Mouse (Mus musculus) heart, embryonic 14.5 days (tissue): ENCODE results near the gene Gemin5. TPM values are rescaled to one million over a fixed set of nuclear protein-coding genes. Genes with fewer than 3 reads are reported as not detected.

Experiments
- ATAC-seq: fragments of 200-750 bp; cut with Nextera tagmentation; 2 replicates; pipeline ENCODE4 v1.8.0; 2017; ENCODE audit warnings: low read depth, moderate TSS enrichment; ENCODE audit not compliant: insufficient number of reproducible peaks, insufficient read depth, low FRiP score
- H3K27ac ChIP-seq, 2 experiments: fragments of 200-500 bp in 1 of 2; fragments of 300-500 bp in 1 of 2; sonication (generic) in 1 of 2; replicated peaks in 1 of 2; 2 replicates each; pipeline ENCODE4 v1.5.1; 2012 to 2014; ENCODE audit warnings: low read depth in 2 of 2, low read length in 2 of 2, control low read depth in 1 of 2, mild to moderate bottlenecking in 1 of 2, mixed read lengths in 1 of 2; ENCODE audit not compliant: control insufficient read depth in 1 of 2, insufficient read depth in 1 of 2
- H3K27me3 ChIP-seq: fragments of 300-500 bp; sonication (generic); 2 replicates; pipeline ENCODE4 v1.6.1; 2014; ENCODE audit warnings: mild to moderate bottlenecking, low read length, control low read depth; ENCODE audit not compliant: control insufficient read depth, insufficient read depth
- H3K36me3 ChIP-seq: fragments of 300-500 bp; sonication (generic); 2 replicates; pipeline ENCODE4 v1.6.1; 2014; ENCODE audit warnings: mild to moderate bottlenecking, control low read depth, low read length, mixed read lengths; ENCODE audit not compliant: control insufficient read depth, insufficient read depth
- H3K4me1 ChIP-seq, 2 experiments: fragments of 200-500 bp in 1 of 2; fragments of 300-500 bp in 1 of 2; sonication (generic) in 1 of 2; 2 replicates each; pipeline ENCODE4 v1.6.1; 2012 to 2014; ENCODE audit warnings: low read length in 2 of 2, control low read depth in 1 of 2, mixed read lengths in 1 of 2; ENCODE audit not compliant: control insufficient read depth in 2 of 2, insufficient read depth in 2 of 2
- H3K4me2 ChIP-seq: fragments of 300-500 bp; sonication (generic); 2 replicates; pipeline ENCODE4 v1.6.1; 2014; ENCODE audit warnings: mild to moderate bottlenecking, low read length
- H3K4me3 ChIP-seq, 2 experiments: fragments of 200-500 bp in 1 of 2; fragments of 300-500 bp in 1 of 2; sonication (generic) in 1 of 2; 2 replicates each; pipeline ENCODE4 v1.5.1; 2012 to 2014; ENCODE audit warnings: low read length in 2 of 2, mild to moderate bottlenecking in 2 of 2, control low read depth in 1 of 2, low read depth in 1 of 2, moderate library complexity in 1 of 2; ENCODE audit not compliant: control insufficient read depth in 1 of 2, insufficient read depth in 1 of 2
- H3K9ac ChIP-seq: fragments of 300-500 bp; sonication (generic); 2 replicates; pipeline ENCODE4 v1.6.1; 2014; ENCODE audit warnings: mild to moderate bottlenecking, low read length
- H3K9me3 ChIP-seq: fragments of 300-500 bp; sonication (generic); 2 replicates; pipeline ENCODE4 v1.6.1; 2016; ENCODE audit warnings: low read length, control low read depth; ENCODE audit not compliant: control insufficient read depth
- WGBS: fragments of 180-500 bp; shearing (Covaris S2); extraction: QIAGEN DNeasy Blood & Tissue Kit; methylation state at CpG from one replicate; pipeline ENCODE4 v1.1.7; 2014; 5-methylcytosine and 5-hydroxymethylcytosine counted together
- polyA plus RNA-seq: library from polyadenylated mRNA; unstranded; fragments of >200 nt; fragmentation: Nextera tagmentation; extraction: Ambion mirVana; gene quantifications from 2 replicates; pipeline ENCODE4 v1.2.1, GENCODE M21; 2014

Gene Gemin5
- polyA plus RNA-seq, 1 experiment from 2014 or later = 14.1 TPM

GRCm38 (mm10) chr11:58138821-58139220 lies 29.5 kb downstream of the Gemin5 start:
- Histone ChIP-seq H3K4me1 (no peaks in the 10 kb centered on the region), H3K9me3 (no peaks in the 10 kb centered on the region), H3K9ac (no peak overlapping the region), H3K36me3 (peaks cover 90% of the 10 kb centered on the region), H3K27me3 (no peaks in the 10 kb centered on the region), H3K4me2 (no peak overlapping the region), H3K4me3 (no peak overlapping the region), H3K27ac (no peak overlapping the region)
- 85% methylated on average over 11 of the region's 11 CpGs for WGBS
- ATAC-seq = no peak

- Histone ChIP-seq H3K4me1 (no peaks in the 10 kb centered on the region), H3K4me3 (no peak overlapping the region), H3K27ac (no peak overlapping the region), H3K9ac (no peak overlapping the region), H3K4me2 (no peak overlapping the region), H3K9me3 (no peaks in the 10 kb centered on the region), H3K27me3 (no peaks in the 10 kb centered on the region), H3K36me3 (peaks cover 98% of the 10 kb centered on the region)
- WGBS = 79% methylated on average over 6 of the region's 6 CpGs
- ATAC-seq = no peak
Observed at GRCm38 (mm10) chr11:58136677-58137076, 31.7 kb downstream of the Gemin5 start.

- Histone ChIP-seq H3K9me3 (no peaks in the 10 kb centered on the region), H3K4me2 (no peak overlapping the region), H3K4me1 (no peaks in the 10 kb centered on the region), H3K4me3 (no peak overlapping the region), H3K27me3 (no peaks in the 10 kb centered on the region), H3K36me3 (peaks cover 98% of the 10 kb centered on the region), H3K27ac (no peak overlapping the region), H3K9ac (no peak overlapping the region)
- ATAC-seq = no peak
Observed at GRCm38 (mm10) chr11:58135296-58135695, 33.0 kb downstream of the Gemin5 start.

- no peak for ATAC-seq
- Histone ChIP-seq H3K4me2 (no peak overlapping the region), H3K4me3 (no peak overlapping the region), H3K27me3 (no peaks in the 10 kb centered on the region), H3K27ac (no peak overlapping the region), H3K4me1 (no peaks in the 10 kb centered on the region), H3K36me3 (peaks cover 98% of the 10 kb centered on the region), H3K9me3 (no peaks in the 10 kb centered on the region), H3K9ac (no peak overlapping the region)
Observed at GRCm38 (mm10) chr11:58134869-58135268, 33.5 kb downstream of the Gemin5 start.

- H3K27me3 ChIP-seq = no peaks in the 10 kb centered on the region
- peaks cover 99% of the 10 kb centered on the region for H3K36me3 ChIP-seq
- H3K4me2 ChIP-seq = no peak overlapping the region
- H3K9me3 ChIP-seq = no peaks in the 10 kb centered on the region
- no peak overlapping the region for H3K27ac ChIP-seq
- H3K4me3 ChIP-seq = no peak overlapping the region
- ATAC-seq = no peak
- WGBS = 89% methylated on average over 3 of the region's 3 CpGs
- no peak overlapping the region for H3K9ac ChIP-seq
- H3K4me1 ChIP-seq = no peaks in the 10 kb centered on the region
Observed at GRCm38 (mm10) chr11:58132026-58132425, 36.3 kb downstream of the Gemin5 start.

- Histone ChIP-seq H3K9me3 (no peaks in the 10 kb centered on the region), H3K27ac (no peak overlapping the region), H3K36me3 (peaks cover 94% of the 10 kb centered on the region), H3K27me3 (no peaks in the 10 kb centered on the region), H3K9ac (no peak overlapping the region), H3K4me2 (no peak overlapping the region), H3K4me3 (no peak overlapping the region), H3K4me1 (peaks cover 7 to 26% of the 10 kb centered on the region in 2 experiments)
- ATAC-seq = no peak
- WGBS = 78% methylated on average over 6 of the region's 6 CpGs
Observed at GRCm38 (mm10) chr11:58129302-58129843, 39.0 kb downstream of the Gemin5 start.

GRCm38 (mm10) chr11:58127544-58127943 lies 40.8 kb downstream of the Gemin5 start:
- 63% methylated on average over 2 of the region's 2 CpGs for WGBS
- Histone ChIP-seq H3K27ac (no peak overlapping the region), H3K9ac (no peak overlapping the region), H3K36me3 (peaks cover 94% of the 10 kb centered on the region), H3K27me3 (no peaks in the 10 kb centered on the region), H3K4me3 (no peak overlapping the region), H3K4me2 (no peak overlapping the region), H3K9me3 (no peaks in the 10 kb centered on the region), H3K4me1 (peaks cover 7 to 31% of the 10 kb centered on the region in 2 experiments)
- ATAC-seq = no peak
